Mouse (Mus musculus) thymus, adult 2 months (tissue): ENCODE measurements around the gene Actr5.

Source experiments
- CTCF ChIP-seq: fragments of 200-500 bp; IDR thresholded peaks from 2 replicates; pipeline ENCODE4 v1.5.1; 2012; ENCODE audit warnings: mild to moderate bottlenecking, control low read depth, low read length, moderate library complexity, borderline replicate concordance; ENCODE audit not compliant: control insufficient read depth, poor library complexity, insufficient read depth; ENCODE audit errors: extremely low read depth
- POLR2A ChIP-seq: fragments of 200-500 bp; IDR thresholded peaks from 2 replicates; pipeline ENCODE4 v1.6.1; 2012; ENCODE audit warnings: mild to moderate bottlenecking, low read length, control low read depth, moderate library complexity; ENCODE audit not compliant: control insufficient read depth, poor library complexity, insufficient read depth; ENCODE audit errors: extremely low read depth

DNA sequence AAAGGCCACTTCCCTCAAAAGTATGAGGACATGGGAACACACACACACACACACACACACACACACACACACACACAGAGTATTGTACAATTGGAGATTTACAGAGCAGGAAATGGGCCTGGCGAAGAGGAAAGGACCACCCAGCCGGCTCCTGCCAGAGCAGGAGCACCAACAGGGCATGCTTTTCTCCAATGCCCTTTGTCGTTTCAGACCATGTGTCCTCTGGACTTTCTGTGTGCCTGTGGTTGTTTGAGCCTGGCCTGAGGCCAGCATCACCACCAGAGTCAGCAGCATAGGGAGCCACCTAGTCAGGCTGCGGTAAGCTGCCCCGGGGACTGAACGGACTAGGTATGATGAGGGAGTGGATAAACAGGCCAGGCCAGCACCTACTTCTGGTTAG is 34.1 kb downstream of the Actr5 start:
- TF ChIP-seq POLR2A (no peak), CTCF (no peak)
